Mouse (Mus musculus): ENCODE results near the gene Klhl24. TPM values are rescaled to one million over a fixed set of nuclear protein-coding genes. Genes with fewer than 3 reads are reported as not detected.
"Not testable (repeated sequence)": the region's sequence is repeated elsewhere in the genome, so short reads cannot be mapped to it uniquely, and the experiment has no call there.

Klhl24 gene
- total RNA-seq, 2 experiments from 2014 or later: 178 to 187 TPM

GRCm38 (mm10) chr16:20097711-20098374 is 501 bp downstream of the Klhl24 start:
- intact Hi-C loops (cut with DNase I): loop anchor here (5.0 to 10.0 kb wide), 2 partner anchors 44 to 193 kb away; partner anchors contain the start of gene Yeats2
- DNase-seq: peak; percentile 98
- no peak for TF ChIP-seq CTCF (IDR thresholded peaks at IDR 0.05)

GRCm38 (mm10) chr16:20098375-20098727 is 1.0 kb downstream of the Klhl24 start:
- no peak for DNase-seq
- intact Hi-C loops (cut with DNase I): loop anchor here (5.0 to 10.0 kb wide), 2 partner anchors 44 to 194 kb away; partner anchors contain the start of gene Yeats2
- Histone ChIP-seq H3K4me3 (peak overlapping the region; percentile 81), H3K27ac (peak overlapping the region; percentile 100)
- TF ChIP-seq CTCF (IDR thresholded peaks at IDR 0.05): no peak

More at GRCm38 (mm10) chr16:20097711-20098374, 501 bp downstream of the Klhl24 start:
- Histone ChIP-seq H3K27ac (peak overlapping the region; percentile 100), H3K4me3 (peak overlapping the region; percentile 81)

GRCm38 (mm10) chr16:20098866-20099629 is 1.7 kb downstream of the Klhl24 start:
- no peak for TF ChIP-seq CTCF (IDR thresholded peaks at IDR 0.05)
- intact Hi-C loops (cut with DNase I): loop anchor here (5.0 to 10.0 kb wide), 2 partner anchors 43 to 194 kb away; partner anchors contain the start of gene Yeats2
- Histone ChIP-seq H3K27ac (peak overlapping the region; percentile 100), H3K4me3 (peak overlapping the region; percentile 81)
- no peak for DNase-seq

GRCm38 (mm10) chr16:20106996-20107395 is 9.7 kb downstream of the Klhl24 start:
- intact Hi-C loops (cut with DNase I): no loop called here
- TF ChIP-seq CTCF (IDR thresholded peaks at IDR 0.05): no peak
- Histone ChIP-seq H3K27ac (no peak overlapping the region), H3K4me3 (no peak overlapping the region)
- no peak for DNase-seq

- DNase-seq: no peak
- TF ChIP-seq CTCF (IDR thresholded peaks at IDR 0.05): peak; percentile 25; the same call in 1 of the 2 replicates
- no peak overlapping the region for H3K4me3 ChIP-seq
- no peak overlapping the region for H3K27ac ChIP-seq
- intact Hi-C loops (cut with DNase I): no loop called here
Observed at GRCm38 (mm10) chr16:20108961-20109360, 11.6 kb downstream of the Klhl24 start.

- peak; percentile 61 for DNase-seq
- no peak for TF ChIP-seq CTCF (IDR thresholded peaks at IDR 0.05)
- Histone ChIP-seq H3K4me3 (peak overlapping the region; percentile 16), H3K27ac (no peak overlapping the region)
- intact Hi-C loops (cut with DNase I): no loop called here
Observed at GRCm38 (mm10) chr16:20112649-20113048, 15.3 kb downstream of the Klhl24 start.

- Histone ChIP-seq H3K4me3 (no peak overlapping the region), H3K27ac (peak overlapping the region; percentile 56)
- DNase-seq: no peak
- TF ChIP-seq CTCF (IDR thresholded peaks at IDR 0.05): no peak
- intact Hi-C loops (cut with DNase I): no loop called here
Observed at GRCm38 (mm10) chr16:20116069-20116468, 18.7 kb downstream of the Klhl24 start.

- DNase-seq; intact Hi-C loops (cut with DNase I); H3K27ac ChIP-seq; H3K4me3 ChIP-seq: not testable (repeated sequence)
Observed at GRCm38 (mm10) chr16:20126319-20126883, 29.1 kb downstream of the Klhl24 start.

GRCm38 (mm10) chr16:20130397-20130796 is 33.1 kb downstream of the Klhl24 start:
- DNase-seq: no peak
- intact Hi-C loops (cut with DNase I): no loop called here

GRCm38 (mm10) chr16:20140772-20141531 is 43.6 kb downstream of the Klhl24 start, which contains the start of gene Yeats2:
Yeats2 (plus strand) TSS chr16:20141063.
- Histone ChIP-seq H3K4me3 (peak within 1 kb of the TSS; percentile 88), H3K27ac (peak within 1 kb of the TSS; percentile 97)
- no peak; the same call in 1 of the 2 replicates for TF ChIP-seq CTCF (IDR thresholded peaks at IDR 0.05)
- DNase-seq: peak; percentile 87
- intact Hi-C loops (cut with DNase I): loop anchor here (5.0 kb wide), 1 partner anchor 44 kb away; the partner anchor contains the start of gene Klhl24

More at GRCm38 (mm10) chr16:20130397-20130796, 33.1 kb downstream of the Klhl24 start:
- no peak for TF ChIP-seq CTCF (IDR thresholded peaks at IDR 0.05)
- no peak overlapping the region for H3K4me3 ChIP-seq
- no peak overlapping the region for H3K27ac ChIP-seq

- no peak overlapping the region for H3K27ac ChIP-seq
- no peak for DNase-seq
- TF ChIP-seq CTCF (IDR thresholded peaks at IDR 0.05): no peak
- intact Hi-C loops (cut with DNase I): loop anchor here (5.0 kb wide), 1 partner anchor 47 kb away; the partner anchor contains the start of gene Klhl24
- H3K4me3 ChIP-seq: no peak overlapping the region
Observed at GRCm38 (mm10) chr16:20144568-20144967, 47.2 kb downstream of the Klhl24 start.

GRCm38 (mm10) chr16:20151991-20152390 is 54.6 kb downstream of the Klhl24 start:
- H3K4me3 ChIP-seq: no peak overlapping the region
- no peak for TF ChIP-seq CTCF (IDR thresholded peaks at IDR 0.05)
- intact Hi-C loops (cut with DNase I): no loop called here
- peak overlapping the region; percentile 20; the same call in 1 of the 2 replicates for H3K27ac ChIP-seq
- DNase-seq: no peak

All from gastrocnemius, adult 2 months (tissue).